Mouse (Mus musculus) embryo, embryonic 11 days (tissue): Measurements from ENCODE around the gene Rasgrp2.

Source experiments
- DNase-seq: peaks from one replicate; pipeline ENCODE4 v3.0.0-alpha.2; 2015

The Rasgrp2 gene

DNA sequence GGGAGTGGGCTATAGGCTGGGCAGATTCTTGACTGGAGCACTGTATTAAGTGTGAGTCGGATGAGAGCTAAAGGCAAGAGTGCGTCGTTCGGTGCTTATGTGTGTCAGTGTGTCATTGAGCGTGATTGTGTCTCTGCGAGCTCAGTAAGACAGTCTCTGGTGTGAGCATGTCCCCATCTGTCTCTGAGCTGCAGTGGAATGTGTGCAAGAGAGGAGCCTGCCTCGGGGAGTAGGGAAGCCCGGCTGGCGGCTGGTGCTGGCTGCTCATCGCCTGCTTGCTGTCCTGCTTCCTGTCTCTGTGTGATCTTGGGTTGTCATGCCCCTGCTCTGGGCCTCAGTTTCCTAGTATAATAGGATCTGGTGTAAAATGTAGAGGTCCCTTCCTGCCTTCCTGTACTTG is 43.9 kb downstream of the Rasgrp2 start:
- DNase-seq = no peak

DNA sequence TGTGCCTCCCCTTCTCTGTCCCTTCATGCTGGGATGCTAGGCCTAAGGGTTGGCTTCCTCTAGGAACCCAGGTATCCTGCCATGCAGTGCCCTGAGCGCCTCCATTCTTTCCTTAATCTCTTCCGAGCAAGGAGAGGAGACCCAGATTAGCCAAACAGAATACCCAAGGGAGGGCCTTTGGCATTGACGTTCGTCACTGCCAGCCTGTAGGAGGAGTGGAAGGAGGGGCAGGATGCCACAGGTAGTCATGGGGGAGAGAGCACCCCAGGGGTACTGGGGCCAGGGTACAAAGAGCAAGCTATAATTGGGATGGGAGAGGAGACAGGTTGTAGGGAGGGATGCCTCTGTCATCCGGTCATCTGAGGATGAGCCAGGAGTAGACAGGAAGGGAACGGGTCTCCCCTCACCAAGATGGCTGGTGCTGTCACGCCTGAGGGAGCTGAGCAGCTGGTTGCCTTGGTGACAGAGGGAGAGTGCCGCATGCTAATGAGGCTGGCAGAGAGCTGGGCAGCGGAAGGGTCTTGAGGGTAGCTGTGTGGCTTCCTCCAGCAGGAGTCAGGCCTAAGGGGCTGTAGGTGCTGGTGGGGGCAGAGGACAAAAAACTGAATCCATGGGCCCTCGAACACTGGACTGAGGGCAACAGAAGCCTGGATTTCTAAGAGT is 46.8 kb downstream of the Rasgrp2 start:
- peak; percentile 79 for DNase-seq

DNA sequence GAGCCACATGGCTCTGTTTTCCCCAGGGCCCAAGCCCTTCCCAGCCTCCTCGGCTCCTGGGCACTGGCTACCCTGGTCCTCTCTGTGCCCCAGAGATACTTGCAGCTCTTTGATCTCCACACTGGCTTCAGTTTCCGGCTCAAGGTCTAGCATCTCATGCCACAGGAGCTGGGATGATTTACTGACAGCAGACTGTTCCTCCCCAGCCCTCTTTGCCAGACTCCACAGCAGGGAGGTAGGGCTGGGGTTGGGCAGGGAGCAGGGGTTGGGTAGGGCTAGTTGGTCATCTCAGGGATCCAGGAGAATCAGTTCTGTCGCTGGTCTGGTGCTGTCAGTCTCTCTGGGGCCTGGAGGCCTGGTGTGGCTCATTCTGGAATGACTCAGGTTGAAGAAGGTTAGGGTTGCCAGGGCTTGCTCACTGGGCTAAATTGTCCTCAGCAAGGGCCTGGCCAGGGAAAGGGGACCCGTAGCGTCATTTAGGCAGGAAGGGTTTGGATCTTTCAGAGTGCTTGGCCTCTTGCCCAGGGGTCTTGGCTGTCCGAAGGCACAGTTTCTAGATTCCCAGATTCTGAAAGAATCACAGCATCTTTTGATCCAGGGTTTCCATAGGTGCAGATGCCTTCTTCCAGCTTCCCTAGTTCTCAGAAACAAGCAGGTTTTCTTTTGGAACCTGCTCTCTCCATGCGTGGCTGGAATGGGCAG is 47.7 kb downstream of the Rasgrp2 start:
- DNase-seq = no peak

DNA sequence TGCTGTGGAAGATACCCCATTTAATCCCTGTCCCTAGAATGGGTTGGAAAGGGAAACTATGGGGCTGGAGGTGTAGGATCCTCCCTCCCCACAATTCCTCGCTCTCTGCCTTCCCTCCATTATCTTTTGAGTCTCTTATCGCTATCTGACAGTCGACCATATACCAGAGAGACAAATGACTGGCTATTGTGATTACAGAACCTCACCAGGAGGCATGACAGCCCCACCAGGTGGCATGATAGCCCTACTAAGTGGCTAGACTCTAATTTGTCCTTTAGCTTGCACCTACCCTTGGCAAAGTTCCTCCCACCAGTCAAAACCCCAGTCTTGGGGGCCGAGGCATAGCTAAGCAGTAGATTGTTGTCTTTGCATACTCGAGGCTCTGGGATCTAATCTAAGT is 49.6 kb downstream of the Rasgrp2 start:
- DNase-seq = no peak

DNA sequence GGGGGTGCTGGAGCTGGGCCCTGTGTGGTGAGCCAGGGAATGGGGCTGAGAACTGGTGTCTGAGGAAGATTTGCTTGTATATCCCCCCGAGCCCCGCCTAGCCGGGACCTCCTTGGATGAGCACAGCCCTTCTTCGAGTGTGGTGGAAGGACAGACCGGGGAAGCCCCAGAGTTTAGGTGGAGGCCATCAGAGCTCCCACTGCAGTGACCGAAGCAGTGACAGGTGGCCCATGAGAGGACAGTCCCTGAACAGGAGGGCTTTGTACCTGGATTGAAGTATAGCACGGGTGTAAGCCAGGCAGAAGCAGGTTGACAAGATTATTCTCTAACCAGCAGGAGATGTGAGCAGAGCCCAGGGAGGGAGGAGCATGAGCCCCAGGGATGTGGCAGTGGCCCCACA is 50.7 kb downstream of the Rasgrp2 start:
- DNase-seq = no peak

DNA sequence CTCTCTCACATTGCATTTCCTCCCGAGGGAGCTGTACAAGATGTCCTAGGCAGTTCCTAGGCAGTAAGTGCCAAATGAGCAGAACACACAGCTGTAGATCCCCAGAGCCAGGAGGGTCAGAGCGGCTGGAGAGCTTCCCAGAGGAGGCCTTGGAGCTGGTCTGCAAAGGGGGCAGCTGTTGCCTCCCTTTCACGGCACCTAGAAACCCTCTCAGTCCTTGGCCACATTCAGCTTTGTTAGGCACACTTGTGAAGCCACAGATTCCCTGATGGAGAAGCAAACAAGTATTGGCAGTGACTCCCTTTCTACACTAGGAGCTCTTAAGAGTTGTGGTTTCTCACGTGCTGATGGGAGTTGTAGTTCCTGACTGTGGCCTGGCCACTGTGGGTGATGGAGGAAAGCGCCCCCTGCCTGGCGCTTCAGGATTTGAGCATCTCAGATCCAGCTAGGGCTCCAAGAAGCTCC is 52.9 kb downstream of the Rasgrp2 start:
- DNase-seq = peak; percentile 86

DNA sequence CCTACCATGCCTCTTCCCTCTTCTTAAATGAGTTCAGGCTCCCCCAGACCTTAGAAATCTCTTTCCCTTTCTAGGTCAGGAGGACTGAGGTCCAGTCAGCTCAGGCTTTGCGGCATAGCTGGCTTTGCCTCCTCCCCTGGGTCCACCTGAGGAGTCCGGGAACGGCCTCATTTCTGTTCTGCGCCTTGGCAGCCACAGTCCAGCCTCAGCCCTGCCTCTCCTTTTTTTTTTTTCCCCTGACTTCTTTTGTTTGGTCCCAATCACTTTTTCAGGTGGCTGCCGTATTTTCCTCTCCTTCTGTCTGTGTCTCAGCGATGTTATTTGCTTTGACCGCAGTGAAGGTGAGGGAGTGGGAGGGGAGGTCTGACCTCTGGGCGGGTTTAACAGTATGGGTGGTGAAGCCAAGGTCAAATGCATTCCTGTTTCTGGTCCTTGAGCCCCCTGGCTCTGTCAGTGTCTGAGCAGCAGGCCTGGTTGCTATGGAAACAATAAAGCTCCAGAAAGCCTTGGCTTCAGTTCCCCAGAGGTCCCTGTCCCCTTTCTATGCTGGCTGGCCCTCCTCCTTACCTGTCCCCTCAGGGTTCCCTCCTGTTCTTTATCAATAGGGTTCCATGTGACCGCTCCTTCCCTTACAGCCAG is 53.7 kb downstream of the Rasgrp2 start:
- DNase-seq = peak; percentile 35

DNA sequence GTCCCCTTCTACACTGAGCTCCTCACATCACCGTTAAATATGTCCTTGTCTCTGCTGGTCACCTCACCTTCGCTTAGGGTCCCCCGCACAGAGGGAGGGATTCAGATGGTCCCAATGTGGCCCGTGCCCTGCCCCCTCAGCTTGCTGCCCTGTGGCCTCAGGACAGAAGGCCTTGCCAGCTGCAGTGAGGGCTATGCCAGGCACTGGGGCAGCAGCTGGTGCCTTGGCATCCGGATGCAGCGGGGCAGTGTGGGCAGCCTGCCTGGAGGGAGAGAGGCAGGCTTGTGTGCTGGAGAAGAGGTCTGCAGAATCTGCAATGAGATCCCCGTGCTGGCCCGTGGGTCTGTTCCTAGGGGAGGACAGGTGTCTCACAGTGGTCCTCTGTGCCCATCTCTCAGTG is 54.2 kb downstream of the Rasgrp2 start:
- DNase-seq = no peak

DNA sequence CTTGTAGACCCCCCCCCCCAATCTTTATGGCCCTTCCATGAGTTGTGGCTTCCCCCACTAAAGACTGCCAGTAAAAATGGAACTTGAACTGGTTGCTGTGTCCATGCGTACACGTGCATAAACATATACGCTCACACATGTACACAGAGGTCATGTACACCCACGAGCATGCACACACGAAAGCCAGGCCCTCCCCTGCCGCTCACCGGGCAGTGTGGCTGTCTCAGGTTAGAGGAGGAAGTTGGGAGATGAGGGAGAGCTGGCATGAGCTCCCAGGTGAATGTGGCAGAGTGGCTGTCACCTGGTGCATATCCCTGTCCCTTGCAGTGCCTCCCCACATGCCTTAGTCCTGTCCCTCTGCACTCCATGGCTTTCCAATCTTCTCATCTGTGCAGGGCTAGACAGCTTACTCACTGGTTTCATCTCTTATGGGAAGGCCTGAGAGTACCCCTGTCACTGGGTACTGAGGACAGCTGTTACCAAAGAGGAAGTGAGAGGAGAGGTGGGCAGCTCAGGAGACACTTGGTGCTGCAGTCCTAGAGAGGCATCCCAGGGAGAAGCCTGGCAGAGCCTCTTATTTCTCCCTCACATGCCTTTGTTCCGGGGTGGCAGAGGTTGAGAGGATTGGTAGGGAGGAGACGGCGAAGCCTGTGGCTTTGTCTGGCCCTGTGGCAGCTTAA is 55.0 kb downstream of the Rasgrp2 start:
- no peak for DNase-seq

DNA sequence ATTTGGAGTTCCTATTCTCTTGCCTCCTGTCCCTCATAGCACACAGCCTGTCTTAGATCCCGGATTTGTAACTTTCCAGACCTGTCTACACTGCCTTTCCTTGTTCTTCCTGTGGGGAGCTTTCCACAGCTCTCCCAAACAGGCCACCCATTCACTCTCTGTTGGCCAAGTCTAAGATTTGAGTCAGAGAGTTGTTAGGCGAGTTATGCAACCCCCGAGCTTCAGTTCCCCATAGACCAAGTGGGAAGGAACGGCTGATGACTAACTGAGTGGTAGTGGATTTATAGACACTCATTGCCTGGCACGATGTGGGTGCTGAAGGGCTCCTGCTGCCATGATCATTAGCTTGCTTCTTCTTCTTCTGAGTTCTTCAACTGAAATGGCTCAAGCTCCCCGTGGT is 60.4 kb downstream of the Rasgrp2 start:
- no peak for DNase-seq

DNA sequence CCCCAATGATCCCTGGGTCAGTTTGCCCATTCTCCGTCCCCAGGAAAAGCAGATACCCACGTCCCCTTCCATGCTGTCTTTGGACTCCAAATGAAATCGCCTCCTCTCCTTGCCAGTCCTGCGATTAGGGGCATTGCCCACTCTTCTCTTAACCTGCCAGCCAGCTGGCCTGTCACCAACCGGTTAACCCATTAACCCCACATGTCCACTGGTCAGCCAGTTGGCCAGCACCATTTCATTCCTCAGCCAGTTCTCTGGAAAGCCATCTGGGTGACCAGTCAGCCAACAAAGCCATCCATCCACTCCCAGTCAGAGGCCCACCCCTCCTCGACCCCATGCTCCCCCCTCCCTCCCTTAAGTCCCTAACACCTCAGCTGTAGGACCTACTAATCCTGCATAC is 63.7 kb downstream of the Rasgrp2 start:
- DNase-seq = no peak

DNA sequence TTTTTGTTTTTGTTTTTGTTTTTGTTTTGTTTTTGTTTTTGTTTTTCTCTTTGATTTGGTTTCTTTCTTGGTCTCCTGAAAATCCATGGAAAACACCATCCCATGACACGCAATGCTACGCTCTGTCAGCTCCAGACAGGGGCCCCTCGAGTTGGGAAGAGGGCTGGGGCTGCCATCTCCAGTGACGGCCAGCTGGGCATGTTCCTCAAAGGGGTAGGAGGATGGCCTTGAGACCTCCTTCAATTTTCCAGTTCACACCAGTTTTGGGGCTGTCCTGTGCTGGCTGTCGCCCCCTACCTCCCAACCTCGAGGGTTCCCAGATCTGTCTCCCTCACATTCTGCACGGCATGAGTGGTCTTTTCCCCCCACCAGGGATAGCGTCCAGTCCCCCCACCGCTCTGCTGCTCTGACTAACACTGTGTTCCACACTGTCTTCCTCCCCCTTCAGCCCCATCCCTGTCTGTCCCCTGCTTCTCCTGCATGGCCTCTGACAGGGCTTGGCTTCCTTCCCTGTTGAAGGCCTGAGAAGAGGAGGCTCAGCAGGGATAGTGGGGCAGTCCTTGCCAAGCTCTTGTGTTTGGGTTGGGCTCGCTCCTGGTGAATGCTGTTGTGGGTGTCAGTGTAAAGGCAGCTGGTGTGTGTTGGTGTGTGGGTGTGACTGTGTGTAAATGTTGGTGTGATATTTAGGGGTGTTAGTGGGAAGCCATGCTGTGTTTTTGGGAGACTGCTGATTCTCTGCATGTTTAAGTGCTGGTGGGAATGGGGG is 65.3 kb downstream of the Rasgrp2 start:
- DNase-seq = peak; percentile 26
